Mouse (Mus musculus) midbrain, postnatal 0 days (tissue): ENCODE measurements around the gene 2010109A12Rik. TPM values are rescaled to one million over a fixed set of nuclear protein-coding genes. Genes with fewer than 3 reads are reported as not detected.
A peak's percentile ranks its signal among the peaks of the same experiment; 100 is the strongest.

Source experiments
- ATAC-seq: fragments of 200-750 bp; cut with Nextera tagmentation; 2 replicates; pipeline ENCODE4 v1.8.0; 2017; ENCODE audit warnings: moderate number of reproducible peaks, mild to moderate bottlenecking, moderate TSS enrichment, moderate library complexity; ENCODE audit not compliant: low FRiP score
- DNase-seq: peaks from one replicate; pipeline ENCODE4 v3.0.0-alpha.2; 2015; ENCODE audit warnings: low spot score
- H3K27ac ChIP-seq: fragments of 300-500 bp; sonication (generic); 2 replicates; pipeline ENCODE4 v1.5.1; 2014; ENCODE audit warnings: low read depth, mild to moderate bottlenecking, low read length, mixed read lengths
- H3K27me3 ChIP-seq: fragments of 300-500 bp; sonication (generic); 2 replicates; pipeline ENCODE4 v1.6.1; 2014; ENCODE audit warnings: low read length, control low read depth, mixed read lengths; ENCODE audit not compliant: insufficient read depth
- H3K36me3 ChIP-seq: fragments of 300-500 bp; sonication (generic); 2 replicates; pipeline ENCODE4 v1.6.1; 2014; ENCODE audit warnings: low read length, control low read depth, mixed read lengths; ENCODE audit not compliant: insufficient read depth
- H3K4me1 ChIP-seq: fragments of 300-500 bp; sonication (generic); 2 replicates; pipeline ENCODE4 v1.6.1; 2014; ENCODE audit warnings: mild to moderate bottlenecking, control low read depth, antibody characterized with exemption, low read length, mixed read lengths; ENCODE audit not compliant: insufficient read depth
- H3K4me2 ChIP-seq: fragments of 300-500 bp; sonication (generic); 2 replicates; pipeline ENCODE4 v1.6.1; 2014; ENCODE audit warnings: low read depth, mild to moderate bottlenecking, low read length, mixed read lengths; ENCODE audit not compliant: poor library complexity, severe bottlenecking
- H3K4me3 ChIP-seq: fragments of 300-500 bp; sonication (generic); 2 replicates; pipeline ENCODE4 v1.5.1; 2014; ENCODE audit warnings: low read depth, mild to moderate bottlenecking, low read length, moderate library complexity
- H3K9ac ChIP-seq: fragments of 300-500 bp; sonication (generic); replicated peaks from 2 replicates; pipeline ENCODE4 v1.6.1; 2014; ENCODE audit warnings: mild to moderate bottlenecking, low read length, moderate library complexity, mixed read lengths; ENCODE audit not compliant: poor library complexity, severe bottlenecking
- H3K9me3 ChIP-seq: fragments of 300-500 bp; sonication (generic); 2 replicates; pipeline ENCODE4 v1.6.1; 2016; ENCODE audit warnings: low read length, control low read depth
- CTCF ChIP-seq: IDR thresholded peaks from 2 replicates; pipeline ENCODE4 v1.5.1; 2016; ENCODE audit warnings: antibody characterized with exemption, mild to moderate bottlenecking
- WGBS: fragments of 180-500 bp; shearing (Covaris S2); extraction: QIAGEN DNeasy Blood & Tissue Kit; methylation state at CpG from one replicate; pipeline ENCODE4 v1.1.7; 2014; 5-methylcytosine and 5-hydroxymethylcytosine counted together
- polyA plus RNA-seq: library from polyadenylated mRNA; unstranded; fragments of >200 nt; fragmentation: Nextera tagmentation; extraction: Ambion mirVana; gene quantifications from 2 replicates; pipeline ENCODE4 v1.2.1, GENCODE M21; 2015
- total RNA-seq: library from RNA; depleted of rRNA; stranded (reverse); fragments of >200 nt; gene quantifications from 2 replicates; pipeline ENCODE4 v1.2.3, GENCODE M21; 2014

The 2010109A12Rik gene
- total and polyA plus RNA-seq, 2 experiments from 2014 or later: 0.27 TPM; not detected in 1

DNA sequence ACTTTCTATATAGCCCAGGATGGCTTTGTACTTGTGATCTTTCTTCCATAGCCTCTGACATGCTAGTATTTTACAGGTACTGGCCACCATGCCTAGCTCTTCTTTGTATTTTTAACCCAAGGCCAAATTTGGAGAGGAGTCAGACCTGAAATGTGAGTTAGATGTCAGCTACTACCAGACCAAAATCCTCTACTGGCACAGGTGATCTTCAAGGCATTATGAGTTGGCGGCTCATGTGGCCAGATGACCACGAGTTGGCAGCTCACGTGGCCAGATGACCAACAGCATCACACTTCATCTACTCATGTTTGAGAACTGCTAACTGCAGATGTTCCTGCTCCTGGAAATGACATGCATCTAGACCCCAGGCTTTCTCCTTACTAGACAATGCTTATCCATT, 12.1 kb downstream of the 2010109A12Rik start:
- no peak overlapping the region for H3K4me2 ChIP-seq
- WGBS: 84% methylated on average over 3 of the region's 3 CpGs
- no peaks in the 10 kb centered on the region for H3K36me3 ChIP-seq
- H3K4me3 ChIP-seq: no peak overlapping the region
- H3K9me3 ChIP-seq: peaks cover 3% of the 10 kb centered on the region; the same call in 1 of the 2 replicates
- H3K27ac ChIP-seq: no peak overlapping the region
- ATAC-seq (no peak), DNase-seq (no peak)
- no peaks in the 10 kb centered on the region for H3K4me1 ChIP-seq
- no peak for TF ChIP-seq CTCF
- H3K9ac ChIP-seq: no peak overlapping the region
- no peaks in the 10 kb centered on the region for H3K27me3 ChIP-seq

DNA sequence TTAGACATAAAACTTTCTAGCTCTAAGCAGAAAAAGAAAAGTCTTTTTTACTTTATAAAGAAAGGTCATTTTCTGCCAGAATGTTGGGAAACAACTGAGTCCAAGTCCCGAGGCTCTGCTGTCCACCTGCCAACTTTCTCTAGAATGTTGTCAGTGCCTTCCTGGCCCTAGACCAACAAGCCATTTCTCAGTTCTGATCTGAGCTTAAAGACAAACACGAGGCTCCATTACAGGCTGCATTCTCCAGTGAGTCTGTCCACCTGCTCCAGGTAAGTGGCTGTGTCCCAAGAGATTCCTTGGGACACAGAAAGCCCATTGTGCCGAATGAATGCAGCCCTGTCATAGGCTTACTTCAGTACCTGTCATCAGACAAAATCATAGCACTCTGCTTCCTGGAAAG, 15.3 kb downstream of the 2010109A12Rik start:
- TF ChIP-seq CTCF: no peak
- Histone ChIP-seq H3K9me3 (peaks cover 1% of the 10 kb centered on the region; the same call in 1 of the 2 replicates), H3K4me2 (no peak overlapping the region), H3K27ac (no peak overlapping the region), H3K27me3 (no peaks in the 10 kb centered on the region), H3K4me1 (no peaks in the 10 kb centered on the region), H3K36me3 (no peaks in the 10 kb centered on the region), H3K9ac (no peak overlapping the region), H3K4me3 (no peak overlapping the region)
- WGBS: 73% methylated on average over 3 of the region's 3 CpGs
- no peak for ATAC-seq
- DNase-seq: peak; percentile 43

DNA sequence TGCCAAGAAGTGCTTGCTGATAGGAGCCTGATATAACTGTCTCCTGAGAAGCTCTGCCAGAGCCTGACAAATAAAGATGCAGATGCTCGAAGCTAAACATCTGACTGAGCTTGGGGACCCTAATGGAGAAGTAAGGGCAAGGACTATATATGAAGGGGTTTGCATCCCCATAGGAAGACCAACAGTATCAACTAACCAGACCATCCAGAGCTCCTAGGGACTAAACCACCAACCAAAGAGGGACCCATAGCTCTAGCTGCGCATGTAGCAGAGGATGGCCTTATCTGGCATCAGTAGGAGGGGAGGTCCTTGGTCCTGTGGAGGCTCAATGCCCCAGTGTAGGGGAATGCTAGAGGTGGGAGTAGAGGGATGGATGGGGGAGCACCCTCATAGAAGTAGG, 18.2 kb downstream of the 2010109A12Rik start:
- no peaks in the 10 kb centered on the region for H3K4me1 ChIP-seq
- H3K27ac ChIP-seq: no peak overlapping the region
- H3K4me2 ChIP-seq: no peak overlapping the region
- H3K36me3 ChIP-seq: no peaks in the 10 kb centered on the region
- no peak overlapping the region for H3K4me3 ChIP-seq
- no peak overlapping the region for H3K9ac ChIP-seq
- ATAC-seq: no peak
- DNase-seq: no peak
- no peaks in the 10 kb centered on the region for H3K27me3 ChIP-seq
- no peaks in the 10 kb centered on the region for H3K9me3 ChIP-seq
- TF ChIP-seq CTCF: no peak
- 94% methylated on average over 2 of the region's 2 CpGs for WGBS

DNA sequence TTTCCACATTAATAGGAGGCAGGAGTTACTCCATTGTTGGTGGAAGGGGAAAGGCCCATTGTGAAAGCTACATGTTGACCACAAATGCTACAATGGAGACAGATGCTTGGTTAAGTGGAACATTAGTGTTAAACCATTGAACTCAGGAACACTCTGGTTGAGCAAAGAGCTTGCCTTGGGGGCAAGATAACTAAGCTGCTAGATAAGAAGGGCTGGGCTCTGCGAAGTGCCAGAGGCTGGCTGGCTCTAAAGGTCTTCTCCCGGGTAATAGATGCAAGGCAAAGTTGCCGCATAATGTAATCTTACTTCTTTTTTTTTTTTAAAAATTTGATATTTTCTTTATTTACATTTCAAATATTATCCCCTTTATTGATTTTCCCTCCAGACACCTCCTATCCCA, 20.8 kb downstream of the 2010109A12Rik start:
- Histone ChIP-seq H3K27ac (no peak overlapping the region), H3K4me1 (no peaks in the 10 kb centered on the region), H3K36me3 (no peaks in the 10 kb centered on the region), H3K4me2 (no peak overlapping the region), H3K27me3 (no peaks in the 10 kb centered on the region), H3K9ac (no peak overlapping the region), H3K9me3 (no peaks in the 10 kb centered on the region), H3K4me3 (no peak overlapping the region)
- TF ChIP-seq CTCF: no peak
- DNase-seq (no peak), ATAC-seq (no peak)
- WGBS: 94% methylated on average over 3 of the region's 3 CpGs

DNA sequence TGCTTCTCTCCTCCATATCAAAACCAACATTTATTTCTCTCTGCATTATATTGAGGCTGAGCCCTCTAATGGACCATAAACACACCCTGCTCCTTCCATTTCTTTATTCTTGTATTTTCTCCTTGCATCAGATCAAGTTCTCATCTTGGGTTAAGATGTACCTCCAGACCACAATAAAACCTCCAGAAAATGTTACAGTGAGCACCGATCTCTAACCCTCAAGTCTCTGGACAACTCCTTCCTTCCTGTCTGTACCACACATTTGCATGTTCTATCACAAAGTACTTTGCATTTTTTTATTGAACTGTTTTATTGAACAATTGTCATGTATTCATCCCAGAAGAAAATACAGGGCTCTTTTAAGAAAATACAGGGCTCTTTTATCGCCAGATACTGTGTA, 23.2 kb downstream of the 2010109A12Rik start:
- H3K4me3 ChIP-seq: no peak overlapping the region
- no peaks in the 10 kb centered on the region for H3K27me3 ChIP-seq
- H3K9me3 ChIP-seq: no peaks in the 10 kb centered on the region
- 80% methylated on average over 2 of the region's 2 CpGs for WGBS
- DNase-seq: no peak
- no peak overlapping the region for H3K9ac ChIP-seq
- no peaks in the 10 kb centered on the region for H3K4me1 ChIP-seq
- ATAC-seq: no peak
- no peak overlapping the region for H3K4me2 ChIP-seq
- no peaks in the 10 kb centered on the region for H3K36me3 ChIP-seq
- no peak overlapping the region for H3K27ac ChIP-seq
- no peak for TF ChIP-seq CTCF

DNA sequence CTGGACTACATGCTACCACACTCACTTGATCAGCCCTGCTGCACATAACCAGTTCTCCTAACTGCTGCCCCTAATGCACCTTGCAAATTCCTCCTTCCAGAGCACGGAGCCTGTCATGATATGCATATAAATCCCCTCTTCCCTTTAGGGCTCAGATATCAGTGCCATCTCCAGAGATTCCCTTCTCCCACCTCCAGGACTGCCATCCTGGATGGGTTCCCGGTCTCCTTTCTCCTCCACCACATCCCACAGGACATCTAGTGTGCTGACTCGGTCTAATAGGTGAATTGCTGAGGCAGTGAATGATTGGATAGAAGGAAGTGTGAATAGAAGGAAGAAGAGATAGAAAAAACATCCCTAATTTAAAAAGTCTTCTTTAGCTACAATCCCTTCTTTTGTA, 25.4 kb downstream of the 2010109A12Rik start:
- WGBS: 68% methylated on average over 3 of the region's 3 CpGs
- DNase-seq (no peak), ATAC-seq (no peak)
- Histone ChIP-seq H3K9me3 (no peaks in the 10 kb centered on the region), H3K4me1 (no peaks in the 10 kb centered on the region), H3K27ac (no peak overlapping the region), H3K4me3 (no peak overlapping the region), H3K4me2 (no peak overlapping the region), H3K9ac (no peak overlapping the region), H3K36me3 (no peaks in the 10 kb centered on the region), H3K27me3 (no peaks in the 10 kb centered on the region)
- TF ChIP-seq CTCF: no peak
